Mouse (Mus musculus) common myeloid progenitor, adult 5-6 weeks (primary cell): ENCODE results near the gene Gm45799. TPM values are rescaled to one million over a fixed set of nuclear protein-coding genes. Genes with fewer than 3 reads are reported as not detected.

Experiments used
- ATAC-seq: replicated peaks from 2 replicates; pipeline ENCODE4 v1.8.0; 2016; ENCODE audit warnings: low read depth, mild to moderate bottlenecking, moderate TSS enrichment, inconsistent platforms; ENCODE audit not compliant: poor library complexity, severe bottlenecking
- total RNA-seq: library from RNA; stranded (forward); fragments of 200-1000, 187-1606 nt; gene quantifications from 2 replicates; pipeline ENCODE4 v1.2.3, GENCODE M21; 2017

Gene Gm45799
- total RNA-seq, 1 experiment from 2014 or later = 9.0 TPM

- ATAC-seq = no peak
These were observed 596 bp upstream of the Gm45799 start, which contains the start of gene Timm10b for GRCm38 (mm10) chr7:105639756-105640155. Gene Timm10b, plus strand, starts transcription at chr7:105640056.

- peak; percentile 23; the same call in 1 of the 2 replicates for ATAC-seq
These were observed 523 bp downstream of the Gm45799 start for GRCm38 (mm10) chr7:105640894-105641255.

- 0 out of 2 replicates have a peak, but pooled peaks have one; percentile 5 for ATAC-seq
These were observed 1.6 kb downstream of the Gm45799 start for GRCm38 (mm10) chr7:105641936-105642335.

- ATAC-seq = peak; percentile 98
These were observed 10.5 kb downstream of the Gm45799 start, which contains the start of gene Dnhd1 for GRCm38 (mm10) chr7:105650639-105651435. Gene Dnhd1, plus strand, starts transcription at chr7:105650827.

GRCm38 (mm10) chr7:105685541-105686197 is 45.3 kb downstream of the Gm45799 start:
- no peak for ATAC-seq

- peak; percentile 92 for ATAC-seq
These were observed 50.5 kb downstream of the Gm45799 start for GRCm38 (mm10) chr7:105690875-105691274.

GRCm38 (mm10) chr7:105703184-105703583 is 62.8 kb downstream of the Gm45799 start:
- ATAC-seq = no peak

- ATAC-seq = no peak
These were observed 63.5 kb downstream of the Gm45799 start for GRCm38 (mm10) chr7:105703816-105704215.

GRCm38 (mm10) chr7:105708733-105709132 is 68.4 kb downstream of the Gm45799 start:
- ATAC-seq = peak; percentile 50; the same call in 1 of the 2 replicates

GRCm38 (mm10) chr7:105715366-105715765 is 75.0 kb downstream of the Gm45799 start:
- ATAC-seq = peak; percentile 60; the same call in 1 of the 2 replicates

GRCm38 (mm10) chr7:105721916-105722315 is 81.6 kb downstream of the Gm45799 start:
- no peak for ATAC-seq

- peak; percentile 87 for ATAC-seq
These were observed 86.0 kb downstream of the Gm45799 start for GRCm38 (mm10) chr7:105726144-105726979.

GRCm38 (mm10) chr7:105726980-105727325 is 86.6 kb downstream of the Gm45799 start:
- ATAC-seq = no peak

GRCm38 (mm10) chr7:105728701-105729428 is 88.5 kb downstream of the Gm45799 start:
- no peak for ATAC-seq

GRCm38 (mm10) chr7:105733836-105734235 is 93.5 kb downstream of the Gm45799 start:
- ATAC-seq = no peak

Other genes starting within 250 kb of the Gm45799 start
- gene Fam160a2, start 240.5 kb upstream of the Gm45799 start, total RNA-seq = 9.0 and 10.0 TPM in 2 replicates
- not detected in 2 replicates for gene Cnga4, start 236.0 kb upstream of the Gm45799 start, total RNA-seq
- gene Cckbr, start 214.8 kb upstream of the Gm45799 start, total RNA-seq = not detected in 2 replicates
- gene Cavin3, start 158.3 kb upstream of the Gm45799 start, total RNA-seq = 0.59 and 0.92 TPM in 2 replicates
- gene Smpd1, start 86.2 kb upstream of the Gm45799 start, total RNA-seq = 22.7 and 28.7 TPM in 2 replicates
- gene Apbb1, start 58.9 kb upstream of the Gm45799 start, total RNA-seq = 0.64 TPM in 1 of 2 replicates, not detected in the other
- not detected in 2 replicates for gene Hpx, start 40.4 kb upstream of the Gm45799 start, total RNA-seq
- gene Trim3, start 7.0 kb upstream of the Gm45799 start, total RNA-seq = 5.4 and 6.4 TPM in 2 replicates
- 73.5 and 75.4 TPM in 2 replicates for gene Timm10b, start 496 bp upstream of the Gm45799 start, total RNA-seq
- 28.3 and 30.8 TPM in 2 replicates for gene Arfip2, start 136 bp upstream of the Gm45799 start, total RNA-seq
- 1.5 and 3.0 TPM in 2 replicates for gene Dnhd1, start 10.3 kb downstream of the Gm45799 start, total RNA-seq
- 100 and 110 TPM in 2 replicates for gene Ilk, start 96.0 kb downstream of the Gm45799 start, total RNA-seq
- 26.5 and 32.6 TPM in 2 replicates for gene Rrp8, start 96.8 kb downstream of the Gm45799 start, total RNA-seq
- gene Taf10, start 103.8 kb downstream of the Gm45799 start, total RNA-seq = 179 and 220 TPM in 2 replicates
- 18.3 and 25.7 TPM in 2 replicates for gene Tpp1, start 111.7 kb downstream of the Gm45799 start, total RNA-seq
- gene Dchs1, start 147.1 kb downstream of the Gm45799 start, total RNA-seq = 0.18 TPM in 1 of 2 replicates, not detected in the other
- 27.6 and 53.7 TPM in 2 replicates for gene Mrpl17, start 170.5 kb downstream of the Gm45799 start, total RNA-seq